Mouse (Mus musculus) MN1 (cell line): ENCODE measurements at regions not wholly inside any gene's neighbourhood (a gene's known extent, or its start where the extent isn't known, plus 50 kb on each side); places are given as distances from the start of the nearest gene placed in this dataset.

Experiments used
- DNase-seq: peaks from one replicate; pipeline ENCODE4 v3.0.0-alpha.2; 2016; ENCODE audit warnings: low spot score

GRCm38 (mm10) chr10:25857954-25858616 lies 220.0 kb upstream of the Gm9767 start:
- no peak for DNase-seq

GRCm38 (mm10) chr10:25844348-25844747 lies 233.7 kb upstream of the Gm9767 start:
- no peak for DNase-seq

- no peak for DNase-seq
These were observed 248.8 kb upstream of the Gm9767 start for GRCm38 (mm10) chr10:25829275-25829674.

- no peak for DNase-seq
These were observed 268.2 kb upstream of the Smlr1 start for GRCm38 (mm10) chr10:25804223-25804622.

- no peak for DNase-seq
These were observed 265.4 kb upstream of the Smlr1 start for GRCm38 (mm10) chr10:25801499-25801898.

- DNase-seq: no peak
These were observed 262.8 kb upstream of the Smlr1 start for GRCm38 (mm10) chr10:25798881-25799280.

GRCm38 (mm10) chr10:25790363-25790821 lies 254.3 kb upstream of the Smlr1 start:
- no peak for DNase-seq

- peak; percentile 49 for DNase-seq
These were observed 252.6 kb upstream of the Smlr1 start for GRCm38 (mm10) chr10:25788660-25789059.

- DNase-seq: no peak
These were observed 251.9 kb upstream of the Smlr1 start for GRCm38 (mm10) chr10:25788004-25788403.

- DNase-seq: no peak
These were observed 247.8 kb upstream of the Smlr1 start for GRCm38 (mm10) chr10:25783861-25784260.

GRCm38 (mm10) chr10:25779476-25779875 lies 243.4 kb upstream of the Smlr1 start:
- DNase-seq: no peak

- DNase-seq: no peak
These were observed 241.7 kb upstream of the Smlr1 start for GRCm38 (mm10) chr10:25777717-25778116.

GRCm38 (mm10) chr10:25776697-25777096 lies 240.6 kb upstream of the Smlr1 start:
- DNase-seq: no peak

- no peak for DNase-seq
These were observed 234.0 kb upstream of the Smlr1 start for GRCm38 (mm10) chr10:25770051-25770450.

GRCm38 (mm10) chr10:25768456-25768855 lies 232.4 kb upstream of the Smlr1 start:
- DNase-seq: no peak

- DNase-seq: no peak
These were observed 218.2 kb upstream of the Smlr1 start for GRCm38 (mm10) chr10:25754300-25754699.

GRCm38 (mm10) chr10:25742678-25743077 lies 206.6 kb upstream of the Smlr1 start:
- no peak for DNase-seq

- no peak for DNase-seq
These were observed 204.9 kb upstream of the Smlr1 start for GRCm38 (mm10) chr10:25740956-25741355.

GRCm38 (mm10) chr10:25730470-25730869 lies 194.4 kb upstream of the Smlr1 start:
- no peak for DNase-seq

GRCm38 (mm10) chr10:25723966-25724365 lies 187.9 kb upstream of the Smlr1 start:
- DNase-seq: no peak

GRCm38 (mm10) chr10:25715747-25716146 lies 179.7 kb upstream of the Smlr1 start:
- DNase-seq: no peak

- DNase-seq: no peak
These were observed 178.6 kb upstream of the Smlr1 start for GRCm38 (mm10) chr10:25714636-25715035.

- DNase-seq: no peak
These were observed 178.0 kb upstream of the Smlr1 start for GRCm38 (mm10) chr10:25714041-25714440.

- DNase-seq: no peak
These were observed 171.9 kb upstream of the Smlr1 start for GRCm38 (mm10) chr10:25707951-25708350.
